Mouse (Mus musculus): ENCODE results near the gene Rarres2. TPM values are rescaled to one million over a fixed set of nuclear protein-coding genes. Genes with fewer than 3 reads are reported as not detected.

Rarres2 gene
- polyA plus RNA-seq, 1 experiment from 2014 or later, result 154 TPM

- H3K4me2 ChIP-seq (replicated peaks; ENCODE audit: low read depth), result peak overlapping the region; percentile 68; the same call in 1 of the 2 replicates
- WGBS, result 71% methylated on average over 4 of the region's 4 CpGs
- ATAC-seq, result no peak
- 0 out of 2 replicates have a peak overlapping the region, but pooled peaks have one; percentile 48 for H3K9ac ChIP-seq (ENCODE audit: low read depth, low read length)
- H3K27ac ChIP-seq (ENCODE audit: low read depth, low read length), result 0 out of 2 replicates have a peak overlapping the region, but pooled peaks have one; percentile 76
- H3K4me1 ChIP-seq (replicated peaks; ENCODE audit: control insufficient read depth, insufficient read depth, low read length), result 0 out of 2 replicates have a peak, but pooled peaks cover under 1% of the 10 kb centered on the region
- no peaks in the 10 kb centered on the region for H3K36me3 ChIP-seq (ENCODE audit: control insufficient read depth, insufficient read depth)
- no peaks in the 10 kb centered on the region for H3K27me3 ChIP-seq (replicated peaks; ENCODE audit: control insufficient read depth, insufficient read depth, low read length)
- TF ChIP-seq CTCF (IDR thresholded peaks at IDR 0.05; ENCODE audit: low read depth), result no peak
- peak overlapping the region; percentile 51; the same call in 1 of the 2 replicates for H3K4me3 ChIP-seq (ENCODE audit: low read depth, low read length)
- H3K9me3 ChIP-seq (ENCODE audit: control insufficient read depth), result no peaks in the 10 kb centered on the region
Measured at GRCm38 (mm10) chr6:48553819-48554218, 18.8 kb downstream of the Rarres2 start.

DNA sequence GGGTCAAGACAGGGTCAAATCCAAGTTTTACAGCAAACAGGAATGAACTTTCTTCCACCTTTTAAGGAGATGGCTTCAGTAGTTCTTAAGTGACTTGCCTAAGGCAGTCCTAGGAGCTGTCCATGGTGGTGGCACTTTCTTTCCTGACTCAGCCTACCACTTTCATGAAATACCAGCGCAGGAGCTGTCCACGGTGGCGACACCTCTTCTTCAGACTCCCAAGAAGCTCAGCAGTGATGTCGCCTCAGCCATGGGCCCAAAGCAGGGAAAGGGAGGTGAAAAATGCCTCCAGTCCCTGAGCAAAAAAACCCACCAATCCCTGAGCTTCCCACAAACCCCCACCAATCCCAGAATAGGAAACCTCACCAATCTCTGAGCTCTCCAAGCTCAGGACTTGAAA lies 19.7 kb downstream of the Rarres2 start:
- no peak overlapping the region for H3K9ac ChIP-seq (ENCODE audit: low read depth, low read length)
- no peak overlapping the region for H3K4me2 ChIP-seq (replicated peaks; ENCODE audit: low read depth)
- ATAC-seq, result no peak
- H3K4me1 ChIP-seq (replicated peaks; ENCODE audit: control insufficient read depth, insufficient read depth, low read length), result no peaks in the 10 kb centered on the region
- no peaks in the 10 kb centered on the region for H3K9me3 ChIP-seq (ENCODE audit: control insufficient read depth)
- no peaks in the 10 kb centered on the region for H3K27me3 ChIP-seq (replicated peaks; ENCODE audit: control insufficient read depth, insufficient read depth, low read length)
- H3K27ac ChIP-seq (ENCODE audit: low read depth, low read length), result no peak overlapping the region
- 49% methylated on average over 4 of the region's 4 CpGs for WGBS
- no peak for TF ChIP-seq CTCF (IDR thresholded peaks at IDR 0.05; ENCODE audit: low read depth)
- H3K4me3 ChIP-seq (ENCODE audit: low read depth, low read length), result no peak overlapping the region
- no peaks in the 10 kb centered on the region for H3K36me3 ChIP-seq (ENCODE audit: control insufficient read depth, insufficient read depth)

GRCm38 (mm10) chr6:48548314-48548713 lies 24.3 kb downstream of the Rarres2 start:
- Histone ChIP-seq H3K9ac (ENCODE audit: low read depth, low read length) (no peak overlapping the region), H3K4me3 (ENCODE audit: low read depth, low read length) (no peak overlapping the region), H3K9me3 (ENCODE audit: control insufficient read depth) (no peaks in the 10 kb centered on the region), H3K4me2 (replicated peaks; ENCODE audit: low read depth) (no peak overlapping the region), H3K27ac (ENCODE audit: low read depth, low read length) (no peak overlapping the region), H3K36me3 (ENCODE audit: control insufficient read depth, insufficient read depth) (no peaks in the 10 kb centered on the region), H3K4me1 (replicated peaks; ENCODE audit: control insufficient read depth, insufficient read depth, low read length) (no peaks in the 10 kb centered on the region), H3K27me3 (replicated peaks; ENCODE audit: control insufficient read depth, insufficient read depth, low read length) (no peaks in the 10 kb centered on the region)
- WGBS, result 71% methylated on average over 6 of the region's 6 CpGs
- ATAC-seq, result no peak
- TF ChIP-seq CTCF (IDR thresholded peaks at IDR 0.05; ENCODE audit: low read depth), result no peak

DNA sequence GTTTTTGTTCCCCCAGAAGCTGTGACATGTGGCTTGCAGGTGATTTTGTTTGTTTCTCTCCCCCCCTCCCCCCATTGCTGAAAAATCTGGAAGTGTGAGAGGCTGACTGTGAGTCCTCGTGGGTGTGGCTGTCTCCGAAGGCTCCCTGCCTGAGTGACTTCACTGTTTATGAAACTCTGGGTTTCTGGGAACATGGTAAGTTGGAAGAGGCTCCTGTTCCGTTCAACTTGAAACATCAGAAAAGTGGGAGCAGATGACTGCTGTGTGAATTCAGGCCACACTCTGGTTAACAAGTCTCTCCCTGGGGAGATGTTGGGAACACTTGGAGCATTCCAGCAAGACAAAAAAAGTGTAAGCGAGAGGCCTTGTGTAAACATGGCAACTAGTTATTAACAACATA lies 25.7 kb downstream of the Rarres2 start:
- H3K4me1 ChIP-seq (replicated peaks; ENCODE audit: control insufficient read depth, insufficient read depth, low read length), result peaks cover 3% of the 10 kb centered on the region; the same call in 1 of the 2 replicates
- no peak overlapping the region for H3K27ac ChIP-seq (ENCODE audit: low read depth, low read length)
- H3K4me3 ChIP-seq (ENCODE audit: low read depth, low read length), result no peak overlapping the region
- H3K27me3 ChIP-seq (replicated peaks; ENCODE audit: control insufficient read depth, insufficient read depth, low read length), result no peaks in the 10 kb centered on the region
- TF ChIP-seq CTCF (IDR thresholded peaks at IDR 0.05; ENCODE audit: low read depth), result no peak
- H3K9ac ChIP-seq (ENCODE audit: low read depth, low read length), result no peak overlapping the region
- H3K36me3 ChIP-seq (ENCODE audit: control insufficient read depth, insufficient read depth), result no peaks in the 10 kb centered on the region
- no peaks in the 10 kb centered on the region for H3K9me3 ChIP-seq (ENCODE audit: control insufficient read depth)
- ATAC-seq, result no peak
- no peak overlapping the region for H3K4me2 ChIP-seq (replicated peaks; ENCODE audit: low read depth)
- 49% methylated on average over 4 of the region's 4 CpGs for WGBS

DNA sequence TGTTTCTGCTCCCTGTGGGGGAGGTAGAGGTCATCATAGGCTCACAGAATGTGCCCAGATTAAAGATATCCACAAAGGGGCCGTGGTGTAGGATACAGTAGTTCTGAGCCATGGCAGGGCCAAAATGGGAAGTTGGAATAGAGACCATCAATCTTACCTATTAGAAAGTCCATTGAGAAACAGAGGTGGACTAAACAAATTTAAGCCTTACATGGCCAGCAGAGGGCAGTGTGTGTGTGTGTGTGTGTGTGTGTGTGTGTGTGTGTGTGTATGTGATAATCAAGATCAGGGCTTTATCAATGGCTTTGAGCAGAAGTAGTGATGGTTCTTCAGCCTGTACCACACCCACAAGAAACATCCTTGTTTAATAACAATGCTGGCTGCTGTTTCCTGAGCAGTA lies 26.3 kb downstream of the Rarres2 start:
- H3K27ac ChIP-seq (ENCODE audit: low read depth, low read length), result no peak overlapping the region
- ATAC-seq, result no peak

GRCm38 (mm10) chr6:48545251-48545650 lies 27.3 kb downstream of the Rarres2 start:
- TF ChIP-seq CTCF (IDR thresholded peaks at IDR 0.05; ENCODE audit: low read depth), result no peak
- Histone ChIP-seq H3K9me3 (ENCODE audit: control insufficient read depth) (no peaks in the 10 kb centered on the region), H3K36me3 (ENCODE audit: control insufficient read depth, insufficient read depth) (no peaks in the 10 kb centered on the region), H3K27ac (ENCODE audit: low read depth, low read length) (no peak overlapping the region), H3K4me1 (replicated peaks; ENCODE audit: control insufficient read depth, insufficient read depth, low read length) (peaks cover 7% of the 10 kb centered on the region), H3K9ac (ENCODE audit: low read depth, low read length) (no peak overlapping the region), H3K27me3 (replicated peaks; ENCODE audit: control insufficient read depth, insufficient read depth, low read length) (no peaks in the 10 kb centered on the region), H3K4me2 (replicated peaks; ENCODE audit: low read depth) (no peak overlapping the region), H3K4me3 (ENCODE audit: low read depth, low read length) (no peak overlapping the region)
- WGBS, result 74% methylated on average over 5 of the region's 5 CpGs
- no peak for ATAC-seq

More for the DNA sequence above, 26.3 kb downstream of the Rarres2 start:
- H3K9me3 ChIP-seq (ENCODE audit: control insufficient read depth), result no peaks in the 10 kb centered on the region
- H3K4me2 ChIP-seq (replicated peaks; ENCODE audit: low read depth), result no peak overlapping the region
- no peaks in the 10 kb centered on the region for H3K36me3 ChIP-seq (ENCODE audit: control insufficient read depth, insufficient read depth)
- no peak overlapping the region for H3K4me3 ChIP-seq (ENCODE audit: low read depth, low read length)
- no peak overlapping the region for H3K9ac ChIP-seq (ENCODE audit: low read depth, low read length)
- peak; percentile 81 for TF ChIP-seq CTCF (IDR thresholded peaks at IDR 0.05; ENCODE audit: low read depth)
- H3K4me1 ChIP-seq (replicated peaks; ENCODE audit: control insufficient read depth, insufficient read depth, low read length), result peaks cover 7% of the 10 kb centered on the region
- H3K27me3 ChIP-seq (replicated peaks; ENCODE audit: control insufficient read depth, insufficient read depth, low read length), result no peaks in the 10 kb centered on the region
- 72% methylated on average over 1 of the region's 1 CpGs for WGBS

- no peak for ATAC-seq
- H3K9ac ChIP-seq (ENCODE audit: low read depth, low read length), result no peak overlapping the region
- peaks cover 9% of the 10 kb centered on the region for H3K4me1 ChIP-seq (replicated peaks; ENCODE audit: control insufficient read depth, insufficient read depth, low read length)
- TF ChIP-seq CTCF (IDR thresholded peaks at IDR 0.05; ENCODE audit: low read depth), result no peak
- no peak overlapping the region for H3K27ac ChIP-seq (ENCODE audit: low read depth, low read length)
- no peak overlapping the region for H3K4me2 ChIP-seq (replicated peaks; ENCODE audit: low read depth)
- H3K36me3 ChIP-seq (ENCODE audit: control insufficient read depth, insufficient read depth), result no peaks in the 10 kb centered on the region
- H3K9me3 ChIP-seq (ENCODE audit: control insufficient read depth), result no peaks in the 10 kb centered on the region
- WGBS, result 85% methylated on average over 3 of the region's 3 CpGs
- no peak overlapping the region for H3K4me3 ChIP-seq (ENCODE audit: low read depth, low read length)
- H3K27me3 ChIP-seq (replicated peaks; ENCODE audit: control insufficient read depth, insufficient read depth, low read length), result no peaks in the 10 kb centered on the region
Measured at GRCm38 (mm10) chr6:48542631-48543030, 30.0 kb downstream of the Rarres2 start.

Data from intestine, postnatal 0 days (tissue).